Mouse (Mus musculus) neural tube, embryonic 13.5 days (tissue): ENCODE results near the gene Rgl1. TPM values are rescaled to one million over a fixed set of nuclear protein-coding genes. Genes with fewer than 3 reads are reported as not detected.
"Not testable (repeated sequence)": the region's sequence is repeated elsewhere in the genome, so short reads cannot be mapped to it uniquely, and the experiment has no call there.

Source experiments
- ATAC-seq: fragments of 200-750 bp; cut with Nextera tagmentation; 2 replicates; pipeline ENCODE4 v1.8.0; 2017; ENCODE audit warnings: low read depth, mild to moderate bottlenecking, moderate TSS enrichment, moderate library complexity
- H3K27ac ChIP-seq: fragments of 300-500 bp; sonication (generic); replicated peaks from 2 replicates; pipeline ENCODE4 v1.5.1; 2015; ENCODE audit warnings: moderate library complexity, mild to moderate bottlenecking, inconsistent platforms
- H3K27me3 ChIP-seq: fragments of 300-500 bp; sonication (generic); 2 replicates; pipeline ENCODE4 v1.6.1; 2015; ENCODE audit warnings: mild to moderate bottlenecking, inconsistent platforms
- H3K36me3 ChIP-seq: fragments of 300-500 bp; sonication (generic); 2 replicates; pipeline ENCODE4 v1.6.1; 2015; ENCODE audit warnings: mild to moderate bottlenecking, inconsistent platforms
- H3K4me1 ChIP-seq: fragments of 300-500 bp; sonication (generic); replicated peaks from 2 replicates; pipeline ENCODE4 v1.6.1; 2015; ENCODE audit warnings: inconsistent platforms
- H3K4me2 ChIP-seq: fragments of 300-500 bp; sonication (generic); 2 replicates; pipeline ENCODE4 v1.6.1; 2015; ENCODE audit warnings: inconsistent platforms, mild to moderate bottlenecking, moderate library complexity
- H3K4me3 ChIP-seq: fragments of 300-500 bp; sonication (generic); 2 replicates; pipeline ENCODE4 v1.5.1; 2015; ENCODE audit warnings: mild to moderate bottlenecking, inconsistent platforms
- H3K9ac ChIP-seq: fragments of 300-500 bp; sonication (generic); 2 replicates; pipeline ENCODE4 v1.6.1; 2015; ENCODE audit warnings: moderate library complexity, mild to moderate bottlenecking, inconsistent platforms
- H3K9me3 ChIP-seq: fragments of 300-500 bp; sonication (generic); 2 replicates; pipeline ENCODE4 v1.6.1; 2016; ENCODE audit warnings: inconsistent platforms
- WGBS: fragments of 180-500 bp; shearing (Covaris S2); methylation state at CpG from one replicate; pipeline ENCODE4 v1.1.7; 2015; 5-methylcytosine and 5-hydroxymethylcytosine counted together
- polyA plus RNA-seq: library from polyadenylated mRNA; unstranded; fragments of >200 nt; fragmentation: Nextera tagmentation; extraction: Ambion mirVana; gene quantifications from 2 replicates; pipeline ENCODE4 v1.2.1, GENCODE M21; 2015

Gene Rgl1
- polyA plus RNA-seq, 1 experiment from 2014 or later: 25.4 TPM

DNA sequence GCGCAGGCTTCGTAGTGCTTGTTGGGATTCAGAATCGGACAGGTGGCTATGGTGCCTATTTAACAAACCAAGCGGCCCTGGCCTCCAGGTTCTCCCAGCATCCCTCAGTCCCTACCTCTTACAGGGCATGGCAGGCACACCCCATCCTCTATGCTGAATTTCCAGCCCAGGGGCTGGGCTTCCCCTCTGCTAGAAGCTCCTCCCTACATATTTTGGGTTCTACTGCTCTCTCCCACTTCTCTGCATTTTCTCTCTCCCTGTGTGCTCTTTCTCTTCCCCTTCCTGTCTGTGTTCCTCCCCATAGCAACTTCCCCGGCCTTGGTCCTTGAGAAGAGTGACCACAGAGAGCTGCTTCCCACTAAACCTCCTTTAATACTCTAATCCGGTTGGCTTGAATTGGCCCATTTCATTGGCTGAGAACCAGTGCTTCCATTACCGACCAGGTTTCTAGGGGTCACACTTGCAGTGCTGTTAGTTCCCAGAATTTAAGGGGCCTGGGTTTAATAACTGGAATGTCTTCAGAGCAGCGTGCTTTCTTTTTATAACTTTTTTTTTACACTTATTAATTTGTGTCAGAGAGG, 30.6 kb upstream of the Rgl1 start:
- Histone ChIP-seq H3K36me3 (no peaks in the 10 kb centered on the region), H3K4me2 (no peak overlapping the region), H3K9me3 (no peaks in the 10 kb centered on the region), H3K4me1 (peaks cover 20% of the 10 kb centered on the region), H3K4me3 (no peak overlapping the region), H3K9ac (no peak overlapping the region), H3K27ac (no peak overlapping the region), H3K27me3 (no peaks in the 10 kb centered on the region)
- no peak for ATAC-seq
- 88% methylated on average over 8 of the region's 8 CpGs for WGBS

DNA sequence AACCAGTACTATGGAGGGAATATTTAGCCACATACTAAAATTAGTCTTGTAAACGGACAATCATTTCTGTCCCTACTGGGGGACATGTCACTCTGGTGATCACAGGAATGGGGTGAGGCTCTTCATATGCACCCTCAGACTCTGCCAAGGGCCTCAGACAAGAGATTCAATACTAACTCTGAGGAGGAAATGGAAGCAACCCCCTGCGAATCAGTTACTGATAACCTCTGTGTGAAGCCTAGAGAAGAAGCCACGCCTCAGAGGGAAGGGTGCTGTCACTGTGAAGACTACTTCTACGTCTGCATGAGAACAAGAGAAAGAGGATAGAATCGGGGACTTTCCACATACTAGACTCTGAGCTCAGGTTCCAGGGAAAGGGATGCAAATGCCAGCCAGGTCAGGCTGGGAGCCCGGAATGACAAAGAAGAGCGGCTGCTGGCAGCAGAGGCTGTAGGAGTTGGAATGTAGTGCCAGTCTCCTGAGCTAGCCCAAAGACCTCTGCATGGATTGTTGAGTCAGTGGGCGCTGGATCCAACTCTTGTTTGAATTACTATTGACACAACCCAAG, 29.6 kb upstream of the Rgl1 start:
- Histone ChIP-seq H3K9me3 (no peaks in the 10 kb centered on the region), H3K27ac (no peak overlapping the region), H3K27me3 (no peaks in the 10 kb centered on the region), H3K4me2 (no peak overlapping the region), H3K9ac (no peak overlapping the region), H3K36me3 (no peaks in the 10 kb centered on the region), H3K4me1 (peaks cover 28% of the 10 kb centered on the region), H3K4me3 (no peak overlapping the region)
- ATAC-seq: no peak
- 82% methylated on average over 8 of the region's 8 CpGs for WGBS

DNA sequence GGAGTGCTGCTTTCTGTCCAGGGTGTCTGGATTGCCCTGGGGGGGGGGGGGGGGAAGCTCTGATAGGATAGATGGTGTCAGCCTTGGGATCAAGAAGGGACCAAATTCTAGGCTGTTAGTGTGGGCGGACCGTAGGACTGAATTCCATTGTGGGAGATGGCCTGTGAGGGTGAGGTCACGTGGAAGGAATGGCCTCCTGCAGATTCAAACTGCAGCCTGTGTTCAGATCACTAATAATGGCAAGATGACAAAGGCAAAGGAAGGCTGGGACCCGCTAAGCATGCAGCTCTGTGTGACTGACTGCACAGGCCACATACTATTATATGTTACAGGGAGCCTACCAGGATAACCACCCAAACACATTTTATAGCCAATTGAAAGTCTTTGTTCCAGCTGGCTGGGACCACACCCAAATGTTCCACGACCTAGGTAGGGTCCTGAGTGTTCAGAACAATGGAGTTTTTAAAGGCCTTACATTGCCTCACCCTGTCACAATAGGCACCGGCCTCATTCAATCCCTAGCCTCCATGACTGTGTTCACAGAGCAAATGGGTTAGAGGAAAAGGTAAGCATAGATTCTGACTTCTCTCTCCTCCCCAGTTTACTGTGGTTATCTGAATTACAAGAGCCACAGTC, 27.5 kb upstream of the Rgl1 start:
- no peak overlapping the region for H3K9ac ChIP-seq
- no peaks in the 10 kb centered on the region for H3K9me3 ChIP-seq
- peaks cover 21% of the 10 kb centered on the region for H3K4me1 ChIP-seq
- WGBS: 10% methylated on average over 6 of the region's 6 CpGs
- no peak overlapping the region for H3K4me3 ChIP-seq
- H3K27ac ChIP-seq: no peak overlapping the region
- no peak overlapping the region for H3K4me2 ChIP-seq
- no peak; the same call in 1 of the 2 replicates for ATAC-seq
- H3K27me3 ChIP-seq: no peaks in the 10 kb centered on the region
- no peaks in the 10 kb centered on the region for H3K36me3 ChIP-seq

DNA sequence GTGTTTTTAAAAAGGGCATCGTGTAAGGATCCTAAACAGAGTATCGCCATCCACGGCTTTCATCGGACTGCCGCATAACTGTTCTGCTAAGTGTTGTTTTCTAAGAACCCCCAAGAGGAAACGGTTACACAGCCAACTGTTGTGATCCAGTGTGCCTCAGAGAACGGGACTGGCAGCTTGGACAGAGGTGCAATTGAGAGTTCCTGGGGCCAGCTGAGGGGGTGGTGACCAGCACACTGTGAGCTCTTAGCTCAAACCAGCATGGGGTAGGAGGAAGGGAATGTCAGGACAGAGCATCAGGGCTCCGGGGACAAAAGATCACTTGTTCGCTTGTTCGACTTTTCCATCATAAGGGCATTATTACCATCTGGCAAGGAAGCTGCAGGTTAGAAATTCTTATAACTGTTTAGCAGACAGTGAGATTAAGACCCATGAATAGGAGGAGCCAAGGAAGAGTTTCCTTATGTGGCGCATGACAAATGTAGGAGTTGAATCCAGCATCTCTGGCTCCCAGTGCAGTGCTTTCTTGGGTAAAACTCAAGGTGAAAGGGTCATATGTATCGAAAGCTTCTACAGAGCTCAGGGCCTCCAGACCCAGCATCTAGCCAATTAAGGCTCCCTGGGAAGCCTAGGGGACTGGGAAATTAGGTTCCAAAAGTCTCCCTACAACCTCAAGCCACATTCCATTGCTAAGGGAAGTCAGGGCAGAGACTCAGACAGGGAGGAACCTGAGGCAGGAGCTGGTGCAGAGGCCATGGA, 26.8 kb upstream of the Rgl1 start:
- H3K36me3 ChIP-seq: no peaks in the 10 kb centered on the region
- no peak overlapping the region for H3K4me3 ChIP-seq
- H3K27ac ChIP-seq: 0 out of 2 replicates have a peak overlapping the region, but pooled peaks have one; percentile 38
- no peaks in the 10 kb centered on the region for H3K27me3 ChIP-seq
- H3K9ac ChIP-seq: no peak overlapping the region
- ATAC-seq: peak; percentile 57; the same call in 1 of the 2 replicates
- peak overlapping the region; percentile 18; the same call in 1 of the 2 replicates for H3K4me2 ChIP-seq
- no peaks in the 10 kb centered on the region for H3K9me3 ChIP-seq
- WGBS: 11% methylated on average over 12 of the region's 12 CpGs
- peaks cover 21% of the 10 kb centered on the region for H3K4me1 ChIP-seq

DNA sequence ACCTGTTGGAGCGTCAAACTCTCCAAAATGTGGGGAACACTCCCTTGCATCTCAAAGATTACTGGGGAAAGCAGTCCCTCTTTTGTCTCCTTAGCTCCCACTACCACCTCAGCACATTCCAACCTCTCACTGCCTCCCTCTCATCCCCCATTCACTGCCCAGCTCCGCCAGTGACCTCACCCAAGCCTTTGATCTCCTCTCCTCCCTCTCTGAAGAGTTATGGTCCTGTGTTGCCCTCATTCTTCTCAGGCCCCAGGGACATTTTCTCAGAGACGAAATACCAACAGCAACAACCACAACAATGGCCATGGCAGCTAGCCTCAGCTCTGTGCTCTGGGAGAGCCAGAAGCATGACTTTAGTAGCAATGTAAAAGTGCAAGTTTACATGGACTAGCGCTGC, 25.1 kb upstream of the Rgl1 start:
- Histone ChIP-seq H3K27ac (no peak overlapping the region), H3K9ac (no peak overlapping the region), H3K4me2 (no peak overlapping the region), H3K9me3 (no peaks in the 10 kb centered on the region), H3K27me3 (no peaks in the 10 kb centered on the region), H3K4me3 (no peak overlapping the region), H3K4me1 (peaks cover 21% of the 10 kb centered on the region), H3K36me3 (no peaks in the 10 kb centered on the region)
- no peak for ATAC-seq
- WGBS: 9% methylated on average over 4 of the region's 4 CpGs

DNA sequence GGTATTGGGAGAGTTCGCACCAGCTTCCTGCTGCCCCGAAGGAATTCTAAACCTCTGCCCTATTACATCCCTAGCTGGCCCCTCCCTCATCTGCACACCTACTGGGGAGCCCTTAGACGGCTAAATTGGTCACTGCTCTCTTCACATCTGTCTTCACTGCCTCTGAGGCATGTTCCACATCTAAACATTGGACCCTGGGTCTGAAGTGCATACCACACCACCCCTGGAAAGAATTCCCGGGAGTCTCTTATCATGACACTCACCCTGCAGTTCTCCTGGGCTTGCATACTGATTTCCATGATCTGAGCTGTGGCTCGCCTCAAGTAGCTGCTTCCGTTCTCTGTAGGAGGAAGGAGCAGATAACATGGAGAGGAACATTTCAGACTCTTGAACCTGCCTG, 24.7 kb upstream of the Rgl1 start:
- Histone ChIP-seq H3K4me1 (peaks cover 21% of the 10 kb centered on the region), H3K4me3 (no peak overlapping the region), H3K9ac (no peak overlapping the region), H3K36me3 (no peaks in the 10 kb centered on the region), H3K9me3 (no peaks in the 10 kb centered on the region), H3K27me3 (no peaks in the 10 kb centered on the region), H3K4me2 (no peak overlapping the region), H3K27ac (no peak overlapping the region)
- 9% methylated on average over 6 of the region's 6 CpGs for WGBS
- no peak for ATAC-seq

DNA sequence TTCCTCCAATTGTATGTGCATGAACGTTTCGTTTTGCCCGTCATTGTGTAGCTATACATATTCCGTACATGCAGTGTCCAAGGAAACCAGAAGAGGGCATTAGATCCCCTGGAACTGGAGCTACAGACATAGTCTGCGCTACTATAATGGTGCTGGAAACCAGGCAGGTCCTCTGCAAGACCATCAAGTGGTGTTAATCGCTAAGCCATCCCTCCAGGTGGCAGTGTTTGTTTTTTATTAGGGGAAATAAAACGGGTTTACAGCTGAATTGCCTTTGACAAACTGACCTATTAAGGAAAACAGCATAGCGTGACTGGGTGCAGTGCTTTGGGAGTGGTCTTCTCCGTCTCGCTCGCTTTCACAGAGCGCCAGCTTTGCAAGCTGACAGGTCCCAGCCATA, 24.1 kb upstream of the Rgl1 start:
- no peak overlapping the region for H3K27ac ChIP-seq
- H3K9me3 ChIP-seq: no peaks in the 10 kb centered on the region
- peaks cover 21% of the 10 kb centered on the region for H3K4me1 ChIP-seq
- no peak overlapping the region for H3K9ac ChIP-seq
- 10% methylated on average over 12 of the region's 12 CpGs for WGBS
- H3K36me3 ChIP-seq: no peaks in the 10 kb centered on the region
- H3K4me2 ChIP-seq: no peak overlapping the region
- H3K27me3 ChIP-seq: no peaks in the 10 kb centered on the region
- no peak overlapping the region for H3K4me3 ChIP-seq
- ATAC-seq: peak; percentile 52; the same call in 1 of the 2 replicates

DNA sequence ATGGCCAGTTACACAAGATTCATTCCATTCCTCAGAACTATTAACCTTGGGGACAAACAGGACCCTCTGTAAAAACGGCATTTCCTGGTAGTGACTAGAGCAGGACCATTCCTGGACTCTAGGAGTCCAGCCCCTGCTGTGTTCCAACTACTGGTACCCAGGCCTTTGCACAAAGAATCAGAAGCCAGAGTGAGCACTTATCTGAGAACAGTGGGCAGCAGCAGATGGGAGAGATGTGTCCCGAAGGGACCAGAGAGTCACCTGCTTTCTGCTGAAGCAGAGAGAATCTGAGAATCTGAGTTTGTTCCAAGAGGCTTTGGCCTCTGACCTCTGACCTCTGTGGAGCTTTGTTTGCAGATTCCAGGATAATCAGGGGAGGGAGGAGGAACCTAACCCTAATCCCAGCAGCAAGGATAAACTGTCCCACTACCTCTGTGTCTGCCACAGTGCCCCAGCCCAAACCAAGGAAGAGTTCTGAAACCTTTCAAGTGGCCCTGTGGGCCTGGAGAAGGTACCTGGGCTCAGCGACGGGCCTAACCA, 22.0 kb upstream of the Rgl1 start:
- no peaks in the 10 kb centered on the region for H3K9me3 ChIP-seq
- peaks cover 17% of the 10 kb centered on the region for H3K4me1 ChIP-seq
- H3K9ac ChIP-seq: no peak overlapping the region
- H3K36me3 ChIP-seq: no peaks in the 10 kb centered on the region
- WGBS: 44% methylated on average over 4 of the region's 4 CpGs
- H3K4me3 ChIP-seq: no peak overlapping the region
- no peak for ATAC-seq
- no peaks in the 10 kb centered on the region for H3K27me3 ChIP-seq
- no peak overlapping the region for H3K4me2 ChIP-seq
- H3K27ac ChIP-seq: no peak overlapping the region

DNA sequence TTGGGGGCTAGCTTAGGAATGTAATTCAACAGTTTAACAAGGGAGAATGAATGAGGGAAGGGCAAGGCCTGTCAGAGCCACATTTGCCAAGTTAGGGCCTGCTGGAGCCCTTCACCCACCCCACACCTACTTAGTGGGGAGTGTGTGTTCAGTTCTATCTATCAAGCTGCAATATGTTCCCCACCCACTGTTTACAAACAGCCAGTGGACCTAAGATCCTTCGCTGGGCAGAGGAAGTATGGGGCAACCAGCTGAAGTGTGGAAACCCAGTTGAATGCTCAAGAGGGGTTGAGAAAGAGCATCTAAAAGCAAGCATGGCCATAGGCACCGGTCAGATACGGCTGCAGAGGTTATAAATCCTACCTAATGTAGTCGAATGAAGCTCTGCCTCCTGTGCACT, 20.8 kb upstream of the Rgl1 start:
- Histone ChIP-seq H3K9ac (no peak overlapping the region), H3K27me3 (no peaks in the 10 kb centered on the region), H3K4me2 (no peak overlapping the region), H3K4me3 (no peak overlapping the region), H3K9me3 (no peaks in the 10 kb centered on the region), H3K4me1 (0 out of 2 replicates have a peak, but pooled peaks cover 9% of the 10 kb centered on the region), H3K27ac (no peak overlapping the region), H3K36me3 (no peaks in the 10 kb centered on the region)
- no peak for ATAC-seq
- WGBS: 86% methylated on average over 4 of the region's 4 CpGs

DNA sequence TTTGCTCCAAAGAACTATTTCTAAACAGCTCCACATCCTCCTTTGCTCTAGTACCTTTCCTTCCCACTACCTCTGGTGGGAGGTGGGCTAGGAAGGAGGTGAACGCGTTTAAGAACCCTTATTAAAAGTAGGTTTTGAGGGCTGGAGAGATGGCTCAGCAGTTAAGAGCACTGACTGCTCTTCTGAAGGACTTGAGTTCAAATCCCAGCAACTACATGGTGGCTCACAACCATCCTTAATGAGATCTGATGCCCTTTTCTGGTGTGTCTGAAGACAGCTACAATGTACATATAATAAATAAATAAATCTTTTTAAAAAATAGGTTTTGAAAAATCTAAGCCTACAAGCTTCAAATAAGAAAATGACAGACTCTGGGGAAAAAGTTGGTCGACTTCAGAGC, 19.3 kb upstream of the Rgl1 start:
- not testable (repeated sequence) for H3K4me3 ChIP-seq, H3K9me3 ChIP-seq, H3K27ac ChIP-seq, H3K4me2 ChIP-seq, H3K27me3 ChIP-seq, H3K36me3 ChIP-seq, H3K9ac ChIP-seq, H3K4me1 ChIP-seq, ATAC-seq
- 86% methylated on average over 3 of the region's 3 CpGs for WGBS

DNA sequence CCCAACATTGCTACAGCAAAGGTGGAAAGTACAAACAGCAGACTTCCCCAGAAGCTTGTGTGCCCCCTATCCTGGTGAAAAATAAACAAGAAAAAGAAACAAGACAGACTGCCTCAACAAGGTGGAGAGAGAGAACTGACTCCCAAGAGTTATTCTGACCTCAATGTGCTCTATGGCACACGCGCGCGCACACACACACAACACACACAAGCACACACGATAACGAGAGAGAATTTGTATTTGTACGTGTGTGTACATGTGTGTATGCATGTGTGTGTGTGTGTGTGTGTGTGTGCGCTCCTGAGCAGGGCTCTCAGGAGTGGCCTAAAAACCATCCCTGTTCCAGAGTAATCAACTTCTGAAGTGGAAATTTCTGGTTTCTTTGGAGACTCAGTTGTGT, 18.5 kb upstream of the Rgl1 start:
- 95% methylated on average over 8 of the region's 8 CpGs for WGBS

More for the DNA sequence above, 18.5 kb upstream of the Rgl1 start:
- Histone ChIP-seq H3K27me3 (no peaks in the 10 kb centered on the region), H3K27ac (no peak overlapping the region), H3K9ac (no peak overlapping the region), H3K36me3 (no peaks in the 10 kb centered on the region), H3K4me3 (no peak overlapping the region), H3K4me2 (no peak overlapping the region), H3K4me1 (no peaks in the 10 kb centered on the region), H3K9me3 (no peaks in the 10 kb centered on the region)
- no peak for ATAC-seq
